Mouse (Mus musculus): ENCODE results near the gene 4930469K13Rik.

The 4930469K13Rik gene

DNA sequence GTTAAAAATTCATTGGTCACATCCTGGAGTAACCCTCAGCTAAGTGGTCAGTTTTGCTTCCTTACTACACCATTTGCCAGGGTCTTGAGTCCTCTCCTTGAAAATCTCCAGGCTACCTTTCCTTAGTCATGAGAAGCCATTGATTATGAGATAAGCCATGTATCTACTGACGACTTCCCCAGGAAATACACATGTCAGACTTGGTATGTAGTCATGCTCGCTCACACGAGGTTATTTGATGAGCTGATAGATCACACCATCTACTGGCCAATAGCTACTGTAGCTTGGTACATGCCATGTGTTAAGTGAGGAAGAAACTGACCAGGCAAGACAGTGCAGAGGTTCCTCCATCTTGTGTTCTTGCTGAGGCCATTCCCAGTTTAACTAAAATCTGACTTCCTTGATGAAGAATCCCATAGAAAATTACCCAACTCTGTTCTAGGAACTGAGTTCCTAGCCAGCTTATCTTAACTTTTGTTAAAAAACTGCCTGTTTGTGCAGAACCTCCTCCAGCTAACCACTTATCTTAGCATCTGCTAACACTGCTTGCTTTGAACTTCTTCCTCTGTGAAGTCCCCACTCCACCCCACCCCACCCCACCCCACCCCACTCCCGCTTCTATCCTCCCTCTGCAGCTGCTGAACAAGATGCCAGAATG lies 158.8 kb downstream of the 4930469K13Rik start:
- no peak for DNase-seq (ENCODE audit: low read depth)

DNA sequence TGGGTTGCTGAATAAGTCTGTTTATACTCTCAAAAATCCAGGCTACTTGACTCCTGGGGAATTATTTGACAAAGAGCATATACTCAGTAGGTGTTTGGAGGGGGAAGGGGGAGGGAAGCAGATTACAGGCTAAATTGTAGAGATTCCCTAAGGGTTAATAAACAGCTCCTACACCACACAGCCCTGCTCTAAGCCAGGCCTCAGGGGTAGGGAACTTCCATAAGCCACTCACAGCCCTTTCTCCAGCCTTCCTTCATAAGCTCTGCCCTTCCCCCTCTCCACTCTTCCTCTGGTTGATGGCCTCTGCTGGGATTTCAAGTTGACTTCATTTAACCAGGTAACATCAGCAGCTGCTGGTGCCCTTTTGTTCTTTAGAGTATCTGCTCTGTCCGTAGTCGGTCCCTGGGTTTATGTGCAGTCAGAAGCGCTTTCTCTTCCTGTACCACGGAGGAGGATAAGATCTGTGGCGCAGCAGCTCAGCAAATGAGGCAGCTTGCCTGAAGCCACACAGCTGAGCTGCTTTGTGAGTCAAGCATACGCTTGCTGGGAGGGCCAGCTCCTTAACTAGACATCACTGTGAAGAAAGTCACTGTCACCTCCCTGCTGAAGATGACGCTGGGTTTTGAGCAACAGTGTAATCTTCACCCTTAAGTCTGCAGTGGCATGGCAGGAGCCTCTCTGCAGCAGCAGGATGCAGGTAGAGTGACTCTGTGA lies 159.6 kb downstream of the 4930469K13Rik start:
- no peak for DNase-seq (ENCODE audit: low read depth)

DNA sequence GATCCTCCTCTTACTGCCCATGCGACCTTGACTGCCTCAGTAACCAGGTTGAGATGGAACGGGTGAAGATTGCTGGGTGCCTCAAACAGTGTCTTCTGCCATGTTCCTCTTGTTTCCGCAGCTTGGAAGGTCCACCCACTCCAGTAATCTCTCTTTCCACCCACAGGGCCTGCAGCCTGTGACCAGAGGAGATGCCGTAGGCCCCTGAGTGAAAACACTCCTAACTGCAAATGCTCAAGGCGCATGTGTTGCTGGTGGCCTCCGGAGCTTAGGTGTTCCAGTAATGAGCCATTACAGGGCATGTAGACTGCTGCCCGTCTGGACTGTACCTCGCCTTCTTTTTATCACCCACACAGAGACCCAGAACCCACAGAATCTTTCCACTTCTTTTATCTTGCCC lies 160.7 kb downstream of the 4930469K13Rik start:
- DNase-seq (ENCODE audit: low read depth), result no peak

DNA sequence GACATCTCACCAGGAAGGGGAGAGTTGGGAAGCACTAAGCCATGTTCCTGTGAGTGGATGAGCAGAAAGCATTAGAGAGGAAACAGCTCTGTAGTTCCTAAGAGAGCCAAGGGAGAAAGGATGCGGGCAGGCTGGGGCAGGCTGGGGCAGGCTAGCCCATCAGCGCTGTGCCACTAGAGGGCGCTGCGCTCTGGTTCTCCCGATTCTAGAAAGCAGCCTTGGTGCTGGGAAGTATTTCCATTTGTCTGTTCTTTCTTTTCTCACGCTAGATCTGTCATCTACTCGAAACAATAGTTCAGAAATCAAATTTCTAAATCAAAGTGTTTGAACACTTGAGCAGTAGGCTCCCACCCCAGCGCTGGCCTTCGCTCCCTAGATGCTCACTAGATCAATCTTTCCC lies 164.1 kb downstream of the 4930469K13Rik start:
- no peak for DNase-seq (ENCODE audit: low read depth)

DNA sequence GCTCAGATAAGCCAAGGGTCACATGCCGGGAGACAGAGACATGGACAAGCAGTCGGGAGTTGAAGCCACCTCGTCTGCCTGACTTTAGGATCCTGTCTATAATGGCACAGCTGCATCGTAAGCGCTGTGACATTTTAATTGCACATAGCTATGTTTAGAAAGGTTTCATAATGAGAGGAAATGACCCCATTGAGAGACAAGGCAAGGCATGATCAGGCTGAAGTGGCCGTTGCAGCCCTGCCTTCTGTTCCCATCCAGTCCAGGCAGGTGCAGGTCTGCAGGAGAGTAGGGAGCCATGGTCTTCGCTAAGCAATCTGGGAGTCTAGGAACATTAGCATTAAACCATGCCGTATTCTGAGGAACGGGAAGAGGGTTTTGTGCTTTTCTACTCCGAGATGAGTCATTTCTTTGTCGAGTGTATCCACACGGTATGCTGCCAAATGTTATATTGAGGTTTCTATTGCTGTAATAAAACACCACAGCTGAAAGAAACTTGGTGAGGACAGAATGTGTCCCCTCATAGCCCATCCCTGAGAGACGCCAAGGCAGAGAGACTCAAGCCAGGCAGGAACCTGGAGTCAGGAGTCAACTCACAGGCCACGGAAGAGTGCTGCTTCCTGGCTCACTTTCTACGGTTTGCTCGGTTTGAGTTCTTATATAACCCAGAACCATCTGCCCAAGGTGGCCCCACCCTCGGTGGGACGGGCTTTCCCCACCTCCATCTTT lies 165.8 kb downstream of the 4930469K13Rik start:
- DNase-seq (ENCODE audit: low read depth), result no peak

DNA sequence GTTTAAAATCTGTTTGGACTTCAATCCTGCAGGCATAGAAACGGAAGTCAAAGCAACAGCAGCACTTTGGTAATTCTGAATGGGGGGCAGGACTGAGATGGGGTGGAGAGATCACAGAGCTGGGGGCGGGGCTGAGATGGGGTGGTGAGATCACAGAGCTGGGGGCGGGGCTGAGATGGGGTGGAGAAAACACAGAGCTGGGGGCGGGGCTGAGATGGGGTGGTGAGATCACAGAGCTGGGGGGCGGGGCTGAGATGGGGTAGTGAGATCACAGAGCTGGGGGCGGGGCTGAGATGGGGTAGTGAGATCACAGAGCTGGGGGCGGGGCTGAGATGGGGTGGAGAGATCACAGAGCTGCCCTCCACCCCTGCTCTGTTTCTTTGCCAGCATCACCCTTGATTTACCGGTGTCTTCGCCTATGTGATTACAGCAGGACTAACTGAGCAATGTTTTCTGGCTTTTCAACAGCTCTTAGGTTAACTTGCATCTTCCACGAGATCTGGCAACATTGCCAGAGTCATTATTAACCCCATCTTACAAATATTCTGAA lies 166.4 kb downstream of the 4930469K13Rik start:
- no peak for DNase-seq (ENCODE audit: low read depth)

DNA sequence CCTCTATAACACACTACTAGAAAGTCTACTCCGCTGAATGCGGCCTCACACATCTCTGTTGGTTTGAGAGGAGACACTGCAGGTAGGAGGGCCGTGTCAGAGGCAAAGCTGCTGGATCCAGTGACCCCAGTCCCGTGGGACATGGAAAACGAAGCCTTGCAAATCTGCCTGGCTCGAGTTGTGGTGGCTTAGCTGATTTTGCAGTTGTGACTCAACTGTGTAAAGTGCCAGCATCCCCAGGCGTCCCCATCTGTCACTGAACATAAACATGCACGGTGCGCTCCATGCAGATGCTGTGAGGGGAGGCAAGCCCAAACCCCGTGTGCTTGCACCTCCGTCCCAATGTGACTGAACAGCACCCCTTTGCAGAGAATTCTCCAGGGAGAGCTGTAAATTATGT lies 168.9 kb downstream of the 4930469K13Rik start:
- no peak for DNase-seq (ENCODE audit: low read depth)

DNA sequence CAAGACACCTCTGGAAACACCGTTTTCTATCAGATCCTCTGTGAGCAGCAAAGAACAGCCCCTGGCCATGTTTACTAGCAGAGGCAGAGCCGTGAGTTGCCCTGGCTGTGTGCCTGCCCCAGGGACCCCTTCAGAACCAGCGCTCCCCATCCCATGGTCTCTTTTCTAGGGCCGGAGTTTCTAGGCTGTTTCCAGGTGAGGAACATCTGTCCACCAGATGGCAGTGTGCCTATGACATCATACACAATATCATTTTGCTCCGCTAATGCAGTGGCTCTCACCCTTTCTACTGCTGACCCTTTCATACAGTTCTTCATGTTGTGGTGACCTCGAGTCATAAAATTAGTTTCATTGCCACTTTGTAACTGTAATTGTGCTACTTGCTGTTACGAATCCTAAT lies 169.7 kb downstream of the 4930469K13Rik start:
- no peak for DNase-seq (ENCODE audit: low read depth)

DNA sequence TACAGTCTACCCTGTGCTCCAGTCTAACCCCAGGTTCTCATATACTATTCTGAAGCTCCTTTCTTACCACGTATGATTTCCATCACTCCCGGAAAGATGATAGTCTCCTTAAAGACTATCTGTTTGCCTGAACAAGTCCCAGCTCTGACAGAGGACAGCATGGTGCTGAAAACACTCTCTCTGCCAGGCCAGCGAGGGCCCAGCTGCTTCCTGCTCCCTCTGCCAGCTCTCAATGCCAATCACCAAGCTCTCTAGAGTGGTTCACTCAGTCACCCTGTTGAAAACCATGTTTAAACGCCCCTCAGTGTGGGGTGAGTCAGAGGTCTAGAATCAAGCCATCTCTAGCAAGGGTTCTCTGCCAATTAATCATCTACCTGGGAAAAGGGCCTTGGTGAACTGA lies 170.5 kb downstream of the 4930469K13Rik start:
- DNase-seq (ENCODE audit: low read depth), result no peak

DNA sequence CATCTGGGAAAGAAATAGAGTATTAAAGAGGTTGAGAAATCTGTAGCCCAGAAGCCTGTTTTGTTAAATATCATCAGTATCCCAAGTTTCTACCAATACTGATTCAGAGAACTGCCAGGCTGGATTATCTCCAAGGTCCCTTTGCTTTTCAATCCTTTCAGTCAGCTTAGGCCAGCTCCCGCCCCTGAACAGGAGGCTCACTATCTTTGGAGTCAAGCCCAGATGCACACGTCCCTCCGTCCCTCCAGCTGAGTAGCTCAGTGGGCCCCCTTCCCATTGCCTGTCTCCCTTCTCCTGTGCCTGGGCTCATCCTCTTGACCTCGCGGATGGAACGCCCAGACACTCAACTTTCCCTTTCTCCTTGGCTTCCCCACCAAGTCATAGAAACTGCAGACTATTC lies 171.0 kb downstream of the 4930469K13Rik start:
- no peak for DNase-seq (ENCODE audit: low read depth)

DNA sequence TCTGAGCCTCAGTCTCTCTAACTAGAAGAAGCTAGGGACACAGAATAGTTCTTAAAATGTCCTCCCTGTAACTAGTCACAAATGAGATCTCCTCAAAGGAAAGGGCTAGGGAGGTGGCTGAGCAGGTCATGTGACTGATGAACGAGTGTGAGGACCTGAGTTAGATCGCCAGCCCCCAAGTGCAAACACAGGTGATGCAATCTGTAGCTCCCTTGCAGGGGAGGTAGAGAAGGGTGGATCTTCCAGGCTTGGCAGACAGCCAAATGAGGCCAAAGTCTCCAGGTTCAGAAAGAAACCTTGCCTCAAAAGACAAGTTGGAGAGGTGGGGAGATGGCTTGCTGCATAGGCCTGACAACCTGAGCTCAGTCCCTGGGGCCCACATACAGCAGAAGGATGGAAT lies 171.8 kb downstream of the 4930469K13Rik start:
- no peak for DNase-seq (ENCODE audit: low read depth)

DNA sequence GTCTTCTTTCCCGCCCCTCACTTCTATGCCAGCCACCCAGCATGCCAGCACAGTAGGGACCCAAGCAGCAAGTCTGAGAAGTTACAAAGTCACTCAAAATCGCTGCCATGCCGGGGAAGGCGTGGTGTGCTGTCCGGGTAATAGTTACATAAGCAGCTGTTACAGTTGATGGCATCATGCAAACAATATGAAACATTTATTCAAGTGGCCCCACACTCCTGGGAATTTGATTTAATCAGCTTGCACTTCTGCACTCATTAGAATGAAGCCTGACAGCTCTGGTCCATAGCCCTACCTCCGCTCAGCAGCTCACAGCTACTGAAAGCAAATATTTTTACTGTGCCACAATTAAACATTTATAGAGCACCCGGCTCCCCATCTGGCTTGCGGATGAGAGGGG lies 172.6 kb downstream of the 4930469K13Rik start:
- DNase-seq (ENCODE audit: low read depth), result no peak

Data from c-Kit-positive CD71-positive TER-119-negative erythroid progenitor cells, embryonic 14.5 days (primary cell).